Mouse (Mus musculus) inflammation-experienced regulatory T-cells, adult 16 weeks (primary cell): ENCODE measurements around the gene Tpsg1. TPM values are rescaled to one million over a fixed set of nuclear protein-coding genes. Genes with fewer than 3 reads are reported as not detected.

Experiments
- polyA plus RNA-seq: library from polyadenylated mRNA; unstranded; fragments of 100-300 nt; shearing (Covaris generic); gene quantifications from one replicate; pipeline ENCODE4 v1.2.1, GENCODE M21; 2017

The Tpsg1 gene
- not detected for polyA plus RNA-seq

GRCm38 (mm10) chr17:25368973-25369372 lies at the start of gene Tpsg1:
TSS of gene Tpsg1 (plus strand) at chr17:25369273.

DNA sequence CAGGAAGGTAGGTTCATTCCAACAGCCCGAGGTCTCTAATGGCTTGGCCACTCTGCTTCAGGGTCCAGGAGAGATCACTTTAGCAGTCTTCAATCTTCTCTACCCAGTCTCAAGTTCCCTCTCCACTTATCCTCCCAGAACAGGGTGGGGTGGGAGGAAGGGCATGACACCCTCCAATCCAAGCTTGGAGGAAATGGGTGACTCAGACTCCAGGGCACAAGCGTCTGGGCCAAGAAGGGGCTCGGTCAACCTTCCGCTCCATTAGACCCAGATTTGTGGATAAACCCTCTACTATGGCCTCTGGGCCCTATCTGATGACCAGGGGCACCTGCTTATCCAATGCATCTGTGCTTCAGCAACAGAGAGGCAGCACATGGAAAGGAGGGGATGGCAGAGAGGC lies 23.6 kb upstream of the Tpsg1 start, which contains the start of gene Tpsab1:
Gene Tpsab1, minus strand, starts transcription at position 101 of the 400 bp plus-strand sequence.

GRCm38 (mm10) chr17:25366005-25366404 lies 3.1 kb upstream of the Tpsg1 start, which contains the start of gene Tpsb2:
TSS of gene Tpsb2 (plus strand) at chr17:25366305.

Other genes starting within 250 kb of the Tpsg1 start
- not detected for gene Ptx4, start 248.5 kb upstream of the Tpsg1 start, polyA plus RNA-seq
- 49.3 TPM for gene Clcn7, start 235.9 kb upstream of the Tpsg1 start, polyA plus RNA-seq
- not detected for gene Ccdc154, start 206.8 kb upstream of the Tpsg1 start, polyA plus RNA-seq
- not detected for gene Gm38655, start 193.8 kb upstream of the Tpsg1 start, polyA plus RNA-seq
- gene BC003965, start 184.7 kb upstream of the Tpsg1 start, polyA plus RNA-seq = 30.9 TPM
- gene Unkl, start 180.9 kb upstream of the Tpsg1 start, polyA plus RNA-seq = 51.0 TPM
- 107 TPM for gene Gnptg, start 129.1 kb upstream of the Tpsg1 start, polyA plus RNA-seq
- 53.4 TPM for gene Tsr3, start 129.1 kb upstream of the Tpsg1 start, polyA plus RNA-seq
- gene Baiap3, start 112.9 kb upstream of the Tpsg1 start, polyA plus RNA-seq = 69.0 TPM
- gene Ube2i, start 94.7 kb upstream of the Tpsg1 start, polyA plus RNA-seq = 592 TPM
- gene Prss34, start 70.9 kb upstream of the Tpsg1 start, polyA plus RNA-seq = not detected
- not detected for gene Prss28, start 60.6 kb upstream of the Tpsg1 start, polyA plus RNA-seq
- not detected for gene Prss29, start 50.6 kb upstream of the Tpsg1 start, polyA plus RNA-seq
- gene Tpsab1, start 23.7 kb upstream of the Tpsg1 start, polyA plus RNA-seq = not detected
- gene Tpsb2, start 3.0 kb upstream of the Tpsg1 start, polyA plus RNA-seq = not detected
- not detected for gene Cacna1h, start 64.5 kb downstream of the Tpsg1 start, polyA plus RNA-seq
- gene Tekt4, start 85.3 kb downstream of the Tpsg1 start, polyA plus RNA-seq = not detected
- not detected for gene Sstr5, start 128.0 kb downstream of the Tpsg1 start, polyA plus RNA-seq
- gene Sox8, start 201.4 kb downstream of the Tpsg1 start, polyA plus RNA-seq = not detected
- 27.7 TPM for gene Lmf1, start 209.8 kb downstream of the Tpsg1 start, polyA plus RNA-seq